Mouse (Mus musculus) CH12.LX (cell line): Measurements from ENCODE around the gene Vamp2. TPM values are rescaled to one million over a fixed set of nuclear protein-coding genes. Genes with fewer than 3 reads are reported as not detected.

Experiments used
- DNase-seq: peaks from one replicate; pipeline ENCODE4 v3.0.0-alpha.2; 2013; ENCODE audit errors: extremely low read depth
- H3K27ac ChIP-seq: 2 replicates; pipeline ENCODE4 v1.5.1; 2012; ENCODE audit warnings: low read depth, mild to moderate bottlenecking, control low read depth, moderate library complexity; ENCODE audit not compliant: insufficient read depth
- H3K27me3 ChIP-seq: replicated peaks from 2 replicates; pipeline ENCODE3; 2012; ENCODE audit warnings: inconsistent platforms
- H3K36me3 ChIP-seq, 2 experiments: replicated peaks in 1 of 2; 2 replicates each; pipeline versions ENCODE3 to v1.6.1; 2012; ENCODE audit warnings: inconsistent platforms in 1 of 2, low read length in 1 of 2, mild to moderate bottlenecking in 1 of 2, mixed read lengths in 1 of 2, moderate library complexity in 1 of 2; ENCODE audit not compliant: control insufficient read depth in 1 of 2, insufficient read depth in 1 of 2
- H3K4me1 ChIP-seq, 2 experiments: 2 replicates each; pipeline ENCODE4 v1.6.1; 2012; ENCODE audit warnings: inconsistent platforms in 1 of 2, moderate library complexity in 1 of 2; ENCODE audit not compliant: insufficient read depth in 2 of 2, control insufficient read depth in 1 of 2
- H3K4me2 ChIP-seq: 2 replicates; pipeline ENCODE4 v1.6.1; 2012; ENCODE audit warnings: low read depth, mild to moderate bottlenecking, control low read depth; ENCODE audit not compliant: poor library complexity, insufficient read depth, severe bottlenecking
- H3K4me3 ChIP-seq, 3 experiments: fragments of 150-350 bp in 1 of 3; sonication (generic) in 1 of 3; replicated peaks in 1 of 3; 2 replicates each; pipeline versions ENCODE3 to v1.5.1; 2011 to 2012; ENCODE audit warnings: low read depth in 2 of 3, low read length in 2 of 3, mild to moderate bottlenecking in 2 of 3, moderate library complexity in 2 of 3, control low read depth in 1 of 3, improper control_type of control experiment in 1 of 3, inconsistent platforms in 1 of 3, mixed read lengths in 1 of 3; ENCODE audit not compliant: poor library complexity in 1 of 3
- H3K79me2 ChIP-seq: replicated peaks from 2 replicates; pipeline ENCODE4 v1.6.1; 2012; ENCODE audit warnings: mild to moderate bottlenecking, moderate library complexity; ENCODE audit not compliant: control insufficient read depth, poor library complexity, insufficient read depth, severe bottlenecking; ENCODE audit errors: extremely low read depth
- H3K9ac ChIP-seq: 2 replicates; pipeline ENCODE4 v1.6.1; 2012; ENCODE audit warnings: low read depth, mild to moderate bottlenecking, control low read depth, moderate library complexity; ENCODE audit not compliant: insufficient read depth
- H3K9me3 ChIP-seq: replicated peaks from 2 replicates; pipeline ENCODE3; 2012; ENCODE audit warnings: low read length, inconsistent platforms, mixed read lengths
- BHLHE40 ChIP-seq: IDR thresholded peaks from 2 replicates; pipeline ENCODE4 v1.6.1; 2011; ENCODE audit warnings: mild to moderate bottlenecking, low read depth, low read length, improper control_type of control experiment
- CHD1 ChIP-seq: IDR thresholded peaks from 2 replicates; pipeline ENCODE4 v1.6.1; 2012; ENCODE audit warnings: low read depth, low read length, improper control_type of control experiment, inconsistent platforms
- CHD2 ChIP-seq: IDR thresholded peaks from 2 replicates; pipeline ENCODE4 v1.6.1; 2011; ENCODE audit warnings: low read length, improper control_type of control experiment
- E2F4 ChIP-seq: IDR thresholded peaks from 2 replicates; pipeline ENCODE4 v1.6.1; 2011; ENCODE audit warnings: low read depth, low read length, improper control_type of control experiment; ENCODE audit not compliant: insufficient replicate concordance
- ELF1 ChIP-seq: IDR thresholded peaks from 2 replicates; pipeline ENCODE4 v1.6.1; 2014; ENCODE audit warnings: low read depth, mild to moderate bottlenecking, inconsistent platforms, low read length, improper control_type of control experiment
- EP300 ChIP-seq: IDR thresholded peaks from 2 replicates; pipeline ENCODE4 v1.6.1; 2011; ENCODE audit warnings: low read length, improper control_type of control experiment
- ETS1 ChIP-seq: conservative IDR thresholded peaks from 2 replicates; pipeline ENCODE4 v1.6.1; 2012; ENCODE audit warnings: low read depth, mild to moderate bottlenecking, inconsistent platforms, low read length, improper control_type of control experiment, moderate library complexity
- HCFC1 ChIP-seq: IDR thresholded peaks from 2 replicates; pipeline ENCODE4 v1.6.1; 2012; ENCODE audit warnings: low read depth, mild to moderate bottlenecking, inconsistent platforms, low read length, improper control_type of control experiment
- IRF4 ChIP-seq: IDR thresholded peaks from 2 replicates; pipeline ENCODE4 v1.6.1; 2014; ENCODE audit warnings: low read depth, mild to moderate bottlenecking, inconsistent platforms, low read length, improper control_type of control experiment
- JUND ChIP-seq: conservative IDR thresholded peaks from 2 replicates; pipeline ENCODE4 v1.6.1; 2011; ENCODE audit warnings: low read depth, low read length, improper control_type of control experiment
- KAT2A ChIP-seq: IDR thresholded peaks from 2 replicates; pipeline ENCODE4 v1.6.1; 2012; ENCODE audit warnings: low read length, improper control_type of control experiment, inconsistent platforms; ENCODE audit not compliant: insufficient replicate concordance
- MAFK ChIP-seq: IDR thresholded peaks from 2 replicates; pipeline ENCODE4 v1.6.1; 2011; ENCODE audit warnings: low read length, improper control_type of control experiment; ENCODE audit not compliant: insufficient replicate concordance
- MAX ChIP-seq: IDR thresholded peaks from 2 replicates; pipeline ENCODE4 v1.6.1; 2011; ENCODE audit warnings: low read length, improper control_type of control experiment
- MAZ ChIP-seq: IDR thresholded peaks from 2 replicates; pipeline ENCODE4 v1.6.1; 2012; ENCODE audit warnings: low read depth, mild to moderate bottlenecking, inconsistent platforms, low read length, improper control_type of control experiment, moderate library complexity
- MEF2A ChIP-seq: IDR thresholded peaks from 2 replicates; pipeline ENCODE4 v1.6.1; 2014; ENCODE audit warnings: low read depth, mild to moderate bottlenecking, inconsistent platforms, low read length, improper control_type of control experiment, borderline replicate concordance
- MXI1 ChIP-seq: IDR thresholded peaks from 2 replicates; pipeline ENCODE4 v1.6.1; 2011; ENCODE audit warnings: mild to moderate bottlenecking, low read depth, low read length, improper control_type of control experiment
- MYC ChIP-seq: IDR thresholded peaks from 2 replicates; pipeline ENCODE4 v1.6.1; 2011; ENCODE audit warnings: low read depth, mild to moderate bottlenecking, improper control_type of control experiment, low read length
- NELFE ChIP-seq: IDR thresholded peaks from 2 replicates; pipeline ENCODE4 v1.6.1; 2011; ENCODE audit warnings: low read depth, low read length, improper control_type of control experiment
- NRF1 ChIP-seq: IDR thresholded peaks from 2 replicates; pipeline ENCODE4 v1.6.1; 2014; ENCODE audit warnings: low read depth, mild to moderate bottlenecking, inconsistent platforms, low read length, improper control_type of control experiment, moderate library complexity
- POLR2A ChIP-seq: IDR thresholded peaks from 2 replicates; pipeline ENCODE4 v1.6.1; 2011; ENCODE audit warnings: low read depth, mild to moderate bottlenecking, improper control_type of control experiment, low read length
- POLR2AphosphoS2 ChIP-seq: IDR thresholded peaks from 2 replicates; pipeline ENCODE4 v1.6.1; 2011; ENCODE audit warnings: low read depth, low read length, improper control_type of control experiment
- RCOR1 ChIP-seq: conservative IDR thresholded peaks from 2 replicates; pipeline ENCODE4 v1.6.1; 2012; ENCODE audit warnings: low read depth, mild to moderate bottlenecking, inconsistent platforms, low read length, improper control_type of control experiment
- SIN3A ChIP-seq: IDR thresholded peaks from 2 replicates; pipeline ENCODE4 v1.6.1; 2012; ENCODE audit warnings: low read length, improper control_type of control experiment, inconsistent platforms
- TBP ChIP-seq: conservative IDR thresholded peaks from 2 replicates; pipeline ENCODE4 v1.6.1; 2011; ENCODE audit warnings: low read depth, low read length, improper control_type of control experiment
- TCF12 ChIP-seq: IDR thresholded peaks from 2 replicates; pipeline ENCODE4 v1.6.1; 2014; ENCODE audit warnings: low read depth, mild to moderate bottlenecking, inconsistent platforms, low read length, improper control_type of control experiment
- UBTF ChIP-seq: IDR thresholded peaks from 2 replicates; pipeline ENCODE4 v1.6.1; 2012; ENCODE audit warnings: low read depth, mild to moderate bottlenecking, inconsistent platforms, low read length, improper control_type of control experiment, moderate library complexity
- USF1 ChIP-seq: IDR thresholded peaks from 2 replicates; pipeline ENCODE4 v1.6.1; 2014; ENCODE audit warnings: low read depth, mild to moderate bottlenecking, inconsistent platforms, low read length, improper control_type of control experiment
- USF2 ChIP-seq: conservative IDR thresholded peaks from 2 replicates; pipeline ENCODE4 v1.6.1; 2011; ENCODE audit warnings: low read depth, low read length, improper control_type of control experiment
- ZC3H11A ChIP-seq: IDR thresholded peaks from 2 replicates; pipeline ENCODE4 v1.6.1; 2012; ENCODE audit warnings: low read depth, mild to moderate bottlenecking, inconsistent platforms, low read length, improper control_type of control experiment
- ZNF384 ChIP-seq: IDR thresholded peaks from 2 replicates; pipeline ENCODE4 v1.6.1; 2012; ENCODE audit warnings: low read depth, low read length, improper control_type of control experiment, inconsistent platforms
- dilution Hi-C: fragments of 300-500 bp; cut with MboI; formaldehyde crosslinking; loops from 2 replicates; pipeline ENCODE4 v1.14.3; 2020; ENCODE audit warnings: low sequenced_read_pairs; ENCODE audit not compliant: extremely low pct_unique_long_range_greater_than_20kb, extremely low pct_ligation_motif_present
- in situ Hi-C: fragments of 300-500 bp; cut with MboI; formaldehyde crosslinking; loops from 3 replicates; pipeline ENCODE4 v1.14.3; 2019; ENCODE audit warnings: low sequenced_read_pairs, low pct_ligation_motif_present, low pct_unique_long_range_greater_than_20kb, mixed read lengths
- polyA plus RNA-seq: library from polyadenylated mRNA; unstranded; fragments of >175 nt; gene quantifications from 2 replicates; pipeline ENCODE4 v1.2.1, GENCODE M21; 2012; ENCODE audit warnings: low read depth; ENCODE audit not compliant: insufficient read length
- total RNA-seq, 2 experiments: library from RNA; depleted of rRNA; stranded (reverse); fragments of 300-350 nt in 1 of 2; fragments of >200 nt in 1 of 2; gene quantifications; 2 replicates each; pipeline ENCODE4 v1.2.3; 2012 to 2014

Gene Vamp2
- total and polyA plus RNA-seq, 3 experiments: 1.3 to 26.0 (median 8.2) TPM

- peak within 1 kb of the TSS; percentile 50 to 89 (median 66) for H3K4me3 ChIP-seq
- TF ChIP-seq EP300 (no peak; the same call in 1 of the 2 replicates), NELFE (no peak; the same call in 1 of the 2 replicates), USF2 (peak; percentile 85), USF1 (peak; percentile 91), RCOR1 (no peak), KAT2A (peak; percentile 71; the same call in 1 of the 2 replicates), E2F4 (peak; percentile 2; the same call in 1 of the 2 replicates), HCFC1 (peak; percentile 82), ELF1 (peak; percentile 97), JUND (no peak), POLR2A (peak; percentile 48; the same call in 1 of the 2 replicates), IRF4 (peak; percentile 71; the same call in 1 of the 2 replicates), MEF2A (peak; percentile 35; the same call in 1 of the 2 replicates), TCF12 (peak; percentile 70; the same call in 1 of the 2 replicates), MYC (peak; percentile 98), ETS1 (peak; percentile 98), ZNF384 (no peak), MAZ (peak; percentile 93), POLR2AphosphoS2 (0 out of 2 replicates have a peak, but pooled peaks have one; percentile 42), CHD2 (peak; percentile 97), UBTF (peak; percentile 30; the same call in 1 of the 2 replicates), CHD1 (no peak), MAX (peak; percentile 99), SIN3A (peak; percentile 100), BHLHE40 (peak; percentile 99), MXI1 (peak; percentile 99), MAFK (no peak), TBP (0 out of 2 replicates have a peak, but pooled peaks have one; percentile 14), ZC3H11A (no peak), NRF1 (peak; percentile 96)
- peak within 1 kb of the TSS; percentile 93 for H3K4me2 ChIP-seq
- peaks cover 21 to 71% of the 10 kb centered on the region in 2 experiments for H3K4me1 ChIP-seq
- peaks cover 21% of the 10 kb centered on the region for H3K79me2 ChIP-seq
- H3K27ac ChIP-seq: peak within 1 kb of the TSS; percentile 62
- dilution Hi-C loops: no loop called here
- peaks cover 6% of the 10 kb centered on the region for H3K27me3 ChIP-seq
- peak; percentile 100 for DNase-seq
- H3K9ac ChIP-seq: peak within 1 kb of the TSS; percentile 54
- in situ Hi-C loops: loop anchor here (25.0 kb wide), 1 partner anchor 917 kb away; the partner anchor contains the start of genes Acadvl, Dlg4 and Dvl2
- no peaks in the 10 kb centered on the region for H3K9me3 ChIP-seq
- peaks cover 17 to 31% of the 10 kb centered on the region in 2 experiments for H3K36me3 ChIP-seq
Observed at GRCm38 (mm10) chr11:69094697-69095429, 6.6 kb downstream of the Vamp2 start, which contains the start of gene Per1. Gene Per1, plus strand, starts transcription at chr11:69095217.
